Mouse (Mus musculus) lung, postnatal 0 days (tissue): ENCODE results near the gene Oas1g. TPM values are rescaled to one million over a fixed set of nuclear protein-coding genes. Genes with fewer than 3 reads are reported as not detected.
"Not testable (repeated sequence)": the region's sequence is repeated elsewhere in the genome, so short reads cannot be mapped to it uniquely, and the experiment has no call there.

Source experiments
- ATAC-seq: fragments of 200-750 bp; cut with Nextera tagmentation; 2 replicates; pipeline ENCODE4 v1.8.0; 2017; ENCODE audit warnings: moderate library complexity
- DNase-seq: peaks from one replicate; pipeline ENCODE4 v3.0.0-alpha.2; 2016; ENCODE audit warnings: low spot score
- H3K27ac ChIP-seq: fragments of 300-500 bp; sonication (generic); 2 replicates; pipeline ENCODE4 v1.5.1; 2014; ENCODE audit warnings: antibody characterized with exemption, mild to moderate bottlenecking, low read length, mixed read lengths
- H3K27me3 ChIP-seq: fragments of 300-500 bp; sonication (generic); replicated peaks from 2 replicates; pipeline ENCODE4 v1.6.1; 2014; ENCODE audit warnings: low read length, mixed read lengths; ENCODE audit not compliant: insufficient read depth
- H3K36me3 ChIP-seq: fragments of 300-500 bp; sonication (generic); 2 replicates; pipeline ENCODE4 v1.6.1; 2014; ENCODE audit warnings: low read length, mixed read lengths; ENCODE audit not compliant: insufficient read depth
- H3K4me1 ChIP-seq: fragments of 300-500 bp; sonication (generic); 2 replicates; pipeline ENCODE4 v1.6.1; 2014; ENCODE audit warnings: antibody characterized with exemption, low read depth, low read length, mixed read lengths; ENCODE audit not compliant: insufficient read depth
- H3K4me2 ChIP-seq: fragments of 300-500 bp; sonication (generic); replicated peaks from 2 replicates; pipeline ENCODE4 v1.6.1; 2014; ENCODE audit warnings: low read depth, mild to moderate bottlenecking, low read length, moderate library complexity, mixed read lengths
- H3K4me3 ChIP-seq: fragments of 300-500 bp; sonication (generic); 2 replicates; pipeline ENCODE4 v1.5.1; 2014; ENCODE audit warnings: low read depth, low read length
- H3K9ac ChIP-seq: fragments of 300-500 bp; sonication (generic); replicated peaks from 2 replicates; pipeline ENCODE4 v1.6.1; 2014; ENCODE audit warnings: low read depth, mild to moderate bottlenecking
- H3K9me3 ChIP-seq: fragments of 300-500 bp; sonication (generic); 2 replicates; pipeline ENCODE4 v1.6.1; 2016; ENCODE audit warnings: low read length, mixed read lengths
- CTCF ChIP-seq: IDR thresholded peaks from 2 replicates; pipeline ENCODE4 v1.5.1; 2016; ENCODE audit warnings: antibody characterized with exemption, mild to moderate bottlenecking
- EP300 ChIP-seq: IDR thresholded peaks from 2 replicates; pipeline ENCODE4 v1.6.1; 2016; ENCODE audit warnings: antibody characterized with exemption, mild to moderate bottlenecking, control low read depth
- WGBS: fragments of 180-500 bp; shearing (Covaris S2); extraction: QIAGEN DNeasy Blood & Tissue Kit; methylation state at CpG from one replicate; pipeline ENCODE4 v1.1.7; 2014; 5-methylcytosine and 5-hydroxymethylcytosine counted together
- polyA plus RNA-seq: library from polyadenylated mRNA; unstranded; fragments of >200 nt; fragmentation: Nextera tagmentation; extraction: Ambion mirVana; gene quantifications from 2 replicates; pipeline ENCODE4 v1.2.1, GENCODE M21; 2015

Gene Oas1g
- 0.94 and 1.1 TPM in 2 replicates for polyA plus RNA-seq

GRCm38 (mm10) chr5:120887413-120887812 lies at the start of gene Oas1g:
TSS of gene Oas1g (minus strand) at chr5:120887613.
- not testable (repeated sequence) for H3K4me2 ChIP-seq, H3K9ac ChIP-seq, H3K4me3 ChIP-seq, H3K36me3 ChIP-seq, H3K27ac ChIP-seq, H3K9me3 ChIP-seq, H3K4me1 ChIP-seq, ATAC-seq, DNase-seq, H3K27me3 ChIP-seq
- WGBS = 7% methylated on average over 4 of the region's 9 CpGs

- DNase-seq (no peak), ATAC-seq (no peak)
- H3K27ac ChIP-seq = no peak overlapping the region
- H3K9me3 ChIP-seq = no peaks in the 10 kb centered on the region
- TF ChIP-seq CTCF (no peak), EP300 (no peak)
- H3K36me3 ChIP-seq = no peaks in the 10 kb centered on the region
- no peaks in the 10 kb centered on the region for H3K4me1 ChIP-seq
- no peak overlapping the region for H3K4me3 ChIP-seq
- H3K27me3 ChIP-seq = no peaks in the 10 kb centered on the region
- H3K9ac ChIP-seq = no peak overlapping the region
- H3K4me2 ChIP-seq = no peak overlapping the region
- WGBS = 23% methylated on average over 5 of the region's 5 CpGs
Observed at GRCm38 (mm10) chr5:120933966-120934365, 46.6 kb upstream of the Oas1g start.

GRCm38 (mm10) chr5:120927036-120927435 lies 39.6 kb upstream of the Oas1g start:
- WGBS = 0% methylated on average over 1 of the region's 1 CpGs
- H3K4me1 ChIP-seq = no peaks in the 10 kb centered on the region
- no peak overlapping the region for H3K4me3 ChIP-seq
- no peak overlapping the region for H3K9ac ChIP-seq
- no peaks in the 10 kb centered on the region for H3K9me3 ChIP-seq
- H3K4me2 ChIP-seq = no peak overlapping the region
- ATAC-seq = no peak
- no peak overlapping the region for H3K27ac ChIP-seq
- no peak for TF ChIP-seq EP300
- TF ChIP-seq CTCF = peak; percentile 39
- no peaks in the 10 kb centered on the region for H3K27me3 ChIP-seq
- no peaks in the 10 kb centered on the region for H3K36me3 ChIP-seq
- DNase-seq = no peak

- not testable (repeated sequence) for H3K4me1 ChIP-seq, H3K9me3 ChIP-seq, H3K4me3 ChIP-seq, H3K27ac ChIP-seq, H3K4me2 ChIP-seq, H3K9ac ChIP-seq, H3K36me3 ChIP-seq, H3K27me3 ChIP-seq, ATAC-seq, DNase-seq
- WGBS = 56% methylated on average over 2 of the region's 2 CpGs
Observed at GRCm38 (mm10) chr5:120926311-120926710, 38.9 kb upstream of the Oas1g start.

- H3K27me3 ChIP-seq, DNase-seq, H3K4me1 ChIP-seq, H3K9ac ChIP-seq, H3K27ac ChIP-seq, H3K9me3 ChIP-seq, H3K4me3 ChIP-seq, ATAC-seq, H3K36me3 ChIP-seq, H3K4me2 ChIP-seq: not testable (repeated sequence)
- WGBS = 71% methylated on average over 4 of the region's 4 CpGs
Observed at GRCm38 (mm10) chr5:120924520-120924919, 37.1 kb upstream of the Oas1g start.

- WGBS = 60% methylated on average over 4 of the region's 4 CpGs
- Histone ChIP-seq H3K36me3 (no peaks in the 10 kb centered on the region), H3K9me3 (no peaks in the 10 kb centered on the region), H3K27me3 (no peaks in the 10 kb centered on the region), H3K9ac (no peak overlapping the region), H3K4me1 (no peaks in the 10 kb centered on the region), H3K4me2 (no peak overlapping the region), H3K4me3 (no peak overlapping the region), H3K27ac (no peak overlapping the region)
- DNase-seq = no peak
- TF ChIP-seq EP300 (no peak), CTCF (no peak)
- no peak for ATAC-seq
Observed at GRCm38 (mm10) chr5:120923969-120924368, 36.6 kb upstream of the Oas1g start.

- 61% methylated on average over 3 of the region's 3 CpGs for WGBS
- H3K4me3 ChIP-seq = no peak overlapping the region
Observed at GRCm38 (mm10) chr5:120920296-120920695, 32.9 kb upstream of the Oas1g start.

GRCm38 (mm10) chr5:120919156-120919935 lies 31.9 kb upstream of the Oas1g start:
- H3K9me3 ChIP-seq, H3K4me2 ChIP-seq, H3K4me3 ChIP-seq, H3K27ac ChIP-seq, H3K4me1 ChIP-seq, H3K36me3 ChIP-seq, H3K27me3 ChIP-seq, H3K9ac ChIP-seq, ATAC-seq, DNase-seq: not testable (repeated sequence)
- 52% methylated on average over 2 of the region's 2 CpGs for WGBS

More at GRCm38 (mm10) chr5:120920296-120920695, 32.9 kb upstream of the Oas1g start:
- H3K9ac ChIP-seq = no peak overlapping the region
- ATAC-seq (no peak), DNase-seq (no peak)
- H3K9me3 ChIP-seq = no peaks in the 10 kb centered on the region
- TF ChIP-seq CTCF (no peak), EP300 (no peak)
- no peaks in the 10 kb centered on the region for H3K4me1 ChIP-seq
- no peaks in the 10 kb centered on the region for H3K27me3 ChIP-seq
- H3K4me2 ChIP-seq = no peak overlapping the region
- H3K27ac ChIP-seq = no peak overlapping the region
- H3K36me3 ChIP-seq = no peaks in the 10 kb centered on the region

- ATAC-seq, H3K9ac ChIP-seq, DNase-seq, H3K36me3 ChIP-seq, H3K4me2 ChIP-seq, H3K4me3 ChIP-seq, H3K27me3 ChIP-seq, H3K4me1 ChIP-seq, H3K27ac ChIP-seq, H3K9me3 ChIP-seq: not testable (repeated sequence)
- WGBS = 38% methylated on average over 8 of the region's 8 CpGs
Observed at GRCm38 (mm10) chr5:120914204-120914603, 26.8 kb upstream of the Oas1g start, which contains the start of gene Oas1d. TSS of gene Oas1d (plus strand) at chr5:120914536.
